Mouse (Mus musculus) liver, postnatal 0 days (tissue): ENCODE results near the gene Tepp.

Source experiments
- CTCF ChIP-seq: sonication (generic); IDR thresholded peaks from 2 replicates; pipeline ENCODE4 v1.5.1; 2016; ENCODE audit warnings: antibody characterized with exemption, low read depth
- EP300 ChIP-seq: IDR thresholded peaks from 2 replicates; pipeline ENCODE4 v1.6.1; 2016; ENCODE audit warnings: antibody characterized with exemption, low read depth, mild to moderate bottlenecking

DNA sequence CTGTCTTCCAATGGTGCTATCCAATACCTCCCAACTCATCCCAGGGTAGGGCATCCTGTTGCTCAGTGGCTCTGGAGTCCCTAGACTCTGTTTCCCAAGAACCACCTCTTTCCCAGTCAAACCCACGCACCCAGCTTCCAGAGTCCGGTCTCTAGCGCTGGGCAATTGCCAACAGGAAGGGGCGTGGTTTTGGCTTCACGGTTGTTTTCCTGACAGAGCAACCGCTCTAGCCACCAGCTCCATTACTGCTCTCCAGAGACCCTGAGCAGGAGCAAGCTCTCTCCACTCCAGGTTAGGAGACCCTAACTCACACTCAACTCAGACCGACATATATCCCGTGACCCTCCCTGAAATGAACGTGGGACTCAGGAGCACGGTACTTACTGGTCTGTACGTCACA lies 17.2 kb upstream of the Tepp start:
- TF ChIP-seq EP300 (no peak), CTCF (no peak)
